Mouse (Mus musculus): Measurements from ENCODE around the gene Stx4a. TPM values are rescaled to one million over a fixed set of nuclear protein-coding genes. Genes with fewer than 3 reads are reported as not detected.
"Not testable (repeated sequence)": the region's sequence is repeated elsewhere in the genome, so short reads cannot be mapped to it uniquely, and the experiment has no call there.

Stx4a gene
- polyA plus RNA-seq, 1 experiment from 2014 or later: 28.0 TPM

- no peak overlapping the region for H3K9ac ChIP-seq (ENCODE audit: low read depth, low read length)
- ATAC-seq (ENCODE audit: low read depth) (no peak), DNase-seq (ENCODE audit: low spot score) (no peak)
- H3K9me3 ChIP-seq (ENCODE audit: control insufficient read depth, low read length): no peaks in the 10 kb centered on the region
- H3K4me1 ChIP-seq (ENCODE audit: control insufficient read depth, insufficient read depth, low read length): no peaks in the 10 kb centered on the region
- 0 out of 2 replicates have a peak, but pooled peaks cover 20% of the 10 kb centered on the region for H3K36me3 ChIP-seq (ENCODE audit: control insufficient read depth, insufficient read depth, low read length)
- no peak overlapping the region for H3K4me2 ChIP-seq (ENCODE audit: low read depth, low read length)
- WGBS: 78% methylated on average over 7 of the region's 7 CpGs
- H3K27ac ChIP-seq (replicated peaks; ENCODE audit: low read depth, low read length): no peak overlapping the region
- no peaks in the 10 kb centered on the region for H3K27me3 ChIP-seq (replicated peaks; ENCODE audit: control insufficient read depth, insufficient read depth, low read length)
- no peak overlapping the region for H3K4me3 ChIP-seq (ENCODE audit: low read depth, low read length)
These were observed 7.0 kb upstream of the Stx4a start for GRCm38 (mm10) chr7:127817053-127817452.

DNA sequence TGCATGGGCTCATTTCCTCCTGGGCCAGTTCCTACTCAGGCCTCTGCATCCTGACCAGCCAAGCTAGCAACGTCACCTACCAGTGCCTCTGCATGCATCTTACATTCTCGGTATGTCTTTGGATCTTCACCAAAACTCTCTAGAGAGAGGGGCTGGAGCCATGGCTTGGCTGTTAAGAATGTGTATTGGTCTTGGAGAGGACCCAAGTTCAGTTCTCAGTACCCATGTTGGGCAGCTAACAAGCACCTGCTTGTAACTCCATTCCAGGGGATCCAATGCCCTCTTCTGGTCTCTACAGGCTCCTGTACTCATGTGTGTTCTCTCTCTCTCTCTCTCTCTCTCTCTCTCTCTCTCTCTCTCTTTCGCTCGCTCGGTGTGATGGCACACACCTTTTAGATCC is 6.3 kb upstream of the Stx4a start:
- H3K9me3 ChIP-seq (ENCODE audit: control insufficient read depth, low read length): no peaks in the 10 kb centered on the region
- DNase-seq (ENCODE audit: low spot score) (no peak), ATAC-seq (ENCODE audit: low read depth) (no peak)
- no peak overlapping the region for H3K9ac ChIP-seq (ENCODE audit: low read depth, low read length)
- H3K4me2 ChIP-seq (ENCODE audit: low read depth, low read length): no peak overlapping the region
- 0 out of 2 replicates have a peak, but pooled peaks cover 13% of the 10 kb centered on the region for H3K36me3 ChIP-seq (ENCODE audit: control insufficient read depth, insufficient read depth, low read length)
- no peak overlapping the region for H3K4me3 ChIP-seq (ENCODE audit: low read depth, low read length)
- H3K27ac ChIP-seq (replicated peaks; ENCODE audit: low read depth, low read length): no peak overlapping the region
- H3K27me3 ChIP-seq (replicated peaks; ENCODE audit: control insufficient read depth, insufficient read depth, low read length): no peaks in the 10 kb centered on the region
- H3K4me1 ChIP-seq (ENCODE audit: control insufficient read depth, insufficient read depth, low read length): no peaks in the 10 kb centered on the region
- WGBS: 93% methylated on average over 5 of the region's 5 CpGs

DNA sequence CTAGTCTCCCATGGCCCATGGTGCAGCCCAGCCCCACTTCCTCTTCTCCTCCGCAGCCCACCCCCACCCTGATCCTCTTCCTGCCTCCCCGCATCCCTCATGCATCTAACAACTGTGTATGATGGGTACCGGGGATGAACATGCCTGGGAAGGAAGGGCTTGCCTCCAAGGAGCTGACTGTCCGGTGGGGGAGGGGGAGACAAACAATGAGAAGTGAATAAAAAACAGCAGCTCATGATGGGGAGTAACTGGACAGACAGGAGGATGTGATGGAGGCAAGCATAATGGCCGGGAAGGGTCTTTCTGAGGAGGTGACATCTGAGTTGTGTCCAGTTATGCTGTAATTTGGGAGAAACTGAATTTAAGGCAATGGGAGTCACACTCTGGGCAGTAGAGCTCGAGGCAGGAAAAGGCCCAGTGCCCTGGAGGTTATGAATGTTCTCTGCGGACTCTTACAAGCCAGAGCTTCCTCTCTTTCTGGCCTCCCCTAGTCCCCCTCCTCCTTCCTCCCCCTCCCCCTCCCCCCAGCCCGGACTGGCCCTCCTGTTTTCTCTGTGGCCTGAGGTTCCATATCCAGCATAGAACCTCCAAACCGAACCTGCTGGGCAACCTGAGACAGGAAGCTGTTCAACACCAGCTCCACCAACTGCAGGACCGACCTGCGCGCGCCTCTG is 3.1 kb upstream of the Stx4a start:
- 51% methylated on average over 13 of the region's 13 CpGs for WGBS
- Histone ChIP-seq H3K4me1 (ENCODE audit: control insufficient read depth, insufficient read depth, low read length) (peaks cover 5% of the 10 kb centered on the region), H3K9ac (ENCODE audit: low read depth, low read length) (peak overlapping the region; percentile 25; the same call in 1 of the 2 replicates), H3K36me3 (ENCODE audit: control insufficient read depth, insufficient read depth, low read length) (no peaks in the 10 kb centered on the region), H3K4me2 (ENCODE audit: low read depth, low read length) (no peak overlapping the region), H3K27ac (replicated peaks; ENCODE audit: low read depth, low read length) (no peak overlapping the region), H3K9me3 (ENCODE audit: control insufficient read depth, low read length) (no peaks in the 10 kb centered on the region), H3K4me3 (ENCODE audit: low read depth, low read length) (no peak overlapping the region), H3K27me3 (replicated peaks; ENCODE audit: control insufficient read depth, insufficient read depth, low read length) (no peaks in the 10 kb centered on the region)
- DNase-seq (ENCODE audit: low spot score) (no peak), ATAC-seq (ENCODE audit: low read depth) (no peak)

DNA sequence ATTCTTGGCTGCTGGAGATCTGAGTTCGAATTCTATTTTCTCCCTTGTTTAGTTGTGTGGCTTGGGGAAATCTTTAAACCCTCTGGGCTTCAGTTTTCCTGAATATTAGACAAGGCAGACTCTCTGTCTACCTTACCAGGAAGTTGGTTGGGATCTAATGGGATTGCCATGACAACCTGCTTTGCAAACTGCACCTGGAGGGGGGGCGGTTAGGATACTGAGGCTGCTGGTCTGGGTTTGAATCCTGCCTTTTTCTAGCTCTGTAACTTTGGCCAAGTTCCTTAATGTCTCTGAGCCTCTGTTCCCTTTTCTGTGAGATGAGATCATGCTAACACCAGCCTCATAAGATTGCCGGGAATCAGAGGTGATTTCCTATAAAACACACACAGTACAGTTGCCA is 1.6 kb upstream of the Stx4a start:
- Histone ChIP-seq H3K9me3 (ENCODE audit: control insufficient read depth, low read length) (no peaks in the 10 kb centered on the region), H3K4me1 (ENCODE audit: control insufficient read depth, insufficient read depth, low read length) (peaks cover 5% of the 10 kb centered on the region), H3K27me3 (replicated peaks; ENCODE audit: control insufficient read depth, insufficient read depth, low read length) (no peaks in the 10 kb centered on the region), H3K36me3 (ENCODE audit: control insufficient read depth, insufficient read depth, low read length) (no peaks in the 10 kb centered on the region), H3K4me3 (ENCODE audit: low read depth, low read length) (no peak overlapping the region), H3K9ac (ENCODE audit: low read depth, low read length) (no peak overlapping the region), H3K4me2 (ENCODE audit: low read depth, low read length) (no peak overlapping the region), H3K27ac (replicated peaks; ENCODE audit: low read depth, low read length) (no peak overlapping the region)
- 78% methylated on average over 3 of the region's 3 CpGs for WGBS
- DNase-seq (ENCODE audit: low spot score) (no peak), ATAC-seq (ENCODE audit: low read depth) (no peak)

DNA sequence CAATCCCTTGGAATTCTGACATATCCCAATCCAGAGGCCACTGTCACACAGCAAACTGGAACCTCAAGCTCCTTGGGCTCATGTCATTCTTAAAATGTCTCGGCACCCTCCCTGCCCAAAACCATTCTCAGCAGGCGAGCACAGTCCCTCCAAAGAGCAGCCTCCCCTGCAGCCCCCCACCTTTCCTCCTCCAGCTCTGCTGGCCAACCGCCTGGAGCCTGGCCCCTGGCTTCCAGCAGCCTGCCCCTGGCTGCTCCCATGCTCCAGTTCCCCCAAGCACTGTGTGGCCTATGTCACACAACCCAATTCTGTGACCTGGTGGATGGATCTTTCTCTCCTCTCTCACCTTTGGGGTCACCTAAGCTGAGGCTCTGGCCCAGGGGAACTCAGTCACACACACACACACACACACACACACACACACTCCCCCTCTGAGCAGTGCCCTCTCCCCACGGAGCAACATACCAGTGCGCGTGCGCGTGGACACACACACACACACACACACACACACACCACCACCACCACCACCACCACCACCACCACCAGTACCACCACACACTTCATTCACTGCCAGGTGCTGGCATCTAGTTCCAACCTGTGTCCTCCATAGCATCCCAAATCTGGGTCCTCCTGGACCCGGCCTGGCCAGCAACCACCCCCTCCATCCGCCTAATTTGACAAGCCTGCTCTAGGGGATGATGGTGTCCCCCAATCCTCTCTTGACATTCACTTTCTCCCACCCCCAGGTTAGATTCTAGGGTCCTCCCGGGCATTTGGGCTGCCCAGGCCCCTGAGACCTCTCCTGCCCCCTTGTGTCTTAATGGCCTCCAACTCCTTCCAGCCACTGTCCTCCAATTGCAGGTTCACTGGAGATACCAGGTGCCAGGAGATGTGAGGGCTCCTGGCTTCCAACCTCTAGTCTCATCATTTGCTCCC is 590 bp upstream of the Stx4a start:
- 66% methylated on average over 11 of the region's 11 CpGs for WGBS
- H3K9me3 ChIP-seq (ENCODE audit: control insufficient read depth, low read length): no peaks in the 10 kb centered on the region
- ATAC-seq (ENCODE audit: low read depth): no peak
- peaks cover 5% of the 10 kb centered on the region for H3K4me1 ChIP-seq (ENCODE audit: control insufficient read depth, insufficient read depth, low read length)
- H3K36me3 ChIP-seq (ENCODE audit: control insufficient read depth, insufficient read depth, low read length): no peaks in the 10 kb centered on the region
- H3K4me3 ChIP-seq (ENCODE audit: low read depth, low read length): peak overlapping the region; percentile 54
- H3K9ac ChIP-seq (ENCODE audit: low read depth, low read length): peak overlapping the region; percentile 75
- no peak for DNase-seq (ENCODE audit: low spot score)
- H3K4me2 ChIP-seq (ENCODE audit: low read depth, low read length): peak overlapping the region; percentile 56
- H3K27me3 ChIP-seq (replicated peaks; ENCODE audit: control insufficient read depth, insufficient read depth, low read length): no peaks in the 10 kb centered on the region
- peak overlapping the region; percentile 45; the same call in 1 of the 2 replicates for H3K27ac ChIP-seq (replicated peaks; ENCODE audit: low read depth, low read length)

DNA sequence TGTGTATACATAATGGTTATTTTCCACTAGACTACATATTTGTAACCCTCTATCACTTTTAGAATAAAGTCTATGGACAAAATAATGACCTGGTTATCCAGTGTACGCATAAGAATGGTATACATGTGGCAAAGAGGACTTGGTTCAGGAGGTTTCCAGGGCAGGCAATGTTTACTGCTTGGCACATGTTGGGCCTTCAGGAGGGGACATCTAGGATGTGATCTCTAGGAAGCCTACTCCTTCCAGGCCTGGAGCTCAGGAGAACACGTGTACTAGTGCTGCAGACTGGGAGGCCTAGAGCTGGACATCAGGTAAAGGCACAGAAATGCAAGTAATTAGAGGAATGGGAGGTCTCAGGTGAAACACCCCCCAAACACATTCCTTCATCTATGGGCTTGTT is 11.5 kb downstream of the Stx4a start:
- Histone ChIP-seq H3K4me2 (ENCODE audit: low read depth, low read length) (no peak overlapping the region), H3K4me1 (ENCODE audit: control insufficient read depth, insufficient read depth, low read length) (no peaks in the 10 kb centered on the region), H3K9ac (ENCODE audit: low read depth, low read length) (no peak overlapping the region), H3K27me3 (replicated peaks; ENCODE audit: control insufficient read depth, insufficient read depth, low read length) (no peaks in the 10 kb centered on the region), H3K27ac (replicated peaks; ENCODE audit: low read depth, low read length) (no peak overlapping the region), H3K36me3 (ENCODE audit: control insufficient read depth, insufficient read depth, low read length) (no peaks in the 10 kb centered on the region), H3K4me3 (ENCODE audit: low read depth, low read length) (no peak overlapping the region), H3K9me3 (ENCODE audit: control insufficient read depth, low read length) (no peaks in the 10 kb centered on the region)
- ATAC-seq (ENCODE audit: low read depth) (no peak), DNase-seq (ENCODE audit: low spot score) (no peak)
- WGBS: 74% methylated on average over 2 of the region's 2 CpGs

DNA sequence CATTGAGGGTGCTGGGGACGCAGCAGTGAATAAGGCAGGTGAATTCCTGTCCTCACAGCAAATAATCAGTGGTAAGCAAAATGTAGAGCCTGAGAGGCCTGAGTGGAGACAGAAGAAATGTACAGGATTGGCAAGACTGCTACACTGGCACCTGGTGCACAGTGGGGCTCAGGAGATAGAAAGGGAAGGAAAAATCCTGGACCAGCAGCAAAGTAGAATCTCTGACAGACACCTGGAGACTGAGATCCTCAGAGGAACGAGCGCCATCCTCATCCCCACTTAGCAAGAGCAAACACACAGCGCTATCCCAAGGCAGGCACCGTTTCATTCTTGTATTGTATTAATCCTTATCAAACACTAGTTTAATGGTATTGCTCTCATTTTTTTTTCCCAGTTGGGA is 13.4 kb downstream of the Stx4a start:
- ATAC-seq (ENCODE audit: low read depth) (no peak), DNase-seq (ENCODE audit: low spot score) (no peak)
- no peak overlapping the region for H3K9ac ChIP-seq (ENCODE audit: low read depth, low read length)
- H3K4me3 ChIP-seq (ENCODE audit: low read depth, low read length): no peak overlapping the region
- no peak overlapping the region for H3K4me2 ChIP-seq (ENCODE audit: low read depth, low read length)
- no peaks in the 10 kb centered on the region for H3K36me3 ChIP-seq (ENCODE audit: control insufficient read depth, insufficient read depth, low read length)
- WGBS: 90% methylated on average over 5 of the region's 5 CpGs
- no peaks in the 10 kb centered on the region for H3K27me3 ChIP-seq (replicated peaks; ENCODE audit: control insufficient read depth, insufficient read depth, low read length)
- H3K4me1 ChIP-seq (ENCODE audit: control insufficient read depth, insufficient read depth, low read length): no peaks in the 10 kb centered on the region
- H3K27ac ChIP-seq (replicated peaks; ENCODE audit: low read depth, low read length): no peak overlapping the region
- no peaks in the 10 kb centered on the region for H3K9me3 ChIP-seq (ENCODE audit: control insufficient read depth, low read length)

DNA sequence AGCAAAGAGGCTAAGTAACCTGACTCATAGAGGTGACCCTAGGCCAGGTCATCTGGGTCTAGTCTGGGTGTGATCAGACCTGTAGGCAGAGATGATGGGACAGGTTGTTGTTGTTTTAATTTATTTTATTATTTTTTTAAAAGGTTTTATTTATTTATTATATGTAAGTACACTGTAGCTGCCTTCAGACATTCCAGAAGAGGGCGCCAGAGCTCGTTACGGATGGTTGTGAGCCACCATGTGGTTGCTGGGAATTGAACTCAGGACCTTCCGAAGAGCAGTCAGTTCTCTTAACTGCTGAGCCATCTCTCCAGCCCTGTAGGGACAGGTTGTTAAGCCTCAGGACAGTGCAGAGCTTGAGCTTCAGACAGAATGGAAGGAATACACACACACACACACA is 13.8 kb downstream of the Stx4a start:
- not testable (repeated sequence) for H3K4me1 ChIP-seq (ENCODE audit: control insufficient read depth, insufficient read depth, low read length); DNase-seq (ENCODE audit: low spot score); H3K4me2 ChIP-seq (ENCODE audit: low read depth, low read length); H3K36me3 ChIP-seq (ENCODE audit: control insufficient read depth, insufficient read depth, low read length); H3K27me3 ChIP-seq (replicated peaks; ENCODE audit: control insufficient read depth, insufficient read depth, low read length); H3K9me3 ChIP-seq (ENCODE audit: control insufficient read depth, low read length); H3K4me3 ChIP-seq (ENCODE audit: low read depth, low read length); H3K9ac ChIP-seq (ENCODE audit: low read depth, low read length); H3K27ac ChIP-seq (replicated peaks; ENCODE audit: low read depth, low read length); ATAC-seq (ENCODE audit: low read depth)
- 80% methylated on average over 4 of the region's 4 CpGs for WGBS
